Mouse (Mus musculus) stomach, embryonic 14.5 days (tissue): ENCODE results near the gene Arpc1b. TPM values are rescaled to one million over a fixed set of nuclear protein-coding genes. Genes with fewer than 3 reads are reported as not detected.

Experiments used
- ATAC-seq: fragments of 200-750 bp; cut with Nextera tagmentation; 2 replicates; pipeline ENCODE4 v1.8.0; 2017; ENCODE audit warnings: low read depth, moderate TSS enrichment; ENCODE audit not compliant: insufficient number of reproducible peaks, insufficient read depth, low FRiP score
- H3K27ac ChIP-seq: fragments of 300-500 bp; sonication (generic); 2 replicates; pipeline ENCODE4 v1.5.1; 2014; ENCODE audit warnings: mild to moderate bottlenecking, low read length, moderate library complexity, mixed read lengths
- H3K27me3 ChIP-seq: fragments of 300-500 bp; sonication (generic); 2 replicates; pipeline ENCODE4 v1.6.1; 2014; ENCODE audit warnings: low read length, control low read depth, mixed read lengths; ENCODE audit not compliant: control insufficient read depth, insufficient read depth
- H3K36me3 ChIP-seq: fragments of 300-500 bp; sonication (generic); 2 replicates; pipeline ENCODE4 v1.6.1; 2014; ENCODE audit warnings: mild to moderate bottlenecking, control low read depth, low read length, moderate library complexity, mixed read lengths; ENCODE audit not compliant: control insufficient read depth, insufficient read depth
- H3K4me1 ChIP-seq: fragments of 300-500 bp; sonication (generic); 2 replicates; pipeline ENCODE4 v1.6.1; 2014; ENCODE audit warnings: low read length, control low read depth, mixed read lengths; ENCODE audit not compliant: control insufficient read depth, insufficient read depth
- H3K4me2 ChIP-seq: fragments of 300-500 bp; sonication (generic); replicated peaks from 2 replicates; pipeline ENCODE4 v1.6.1; 2014; ENCODE audit warnings: low read depth, low read length, control low read depth
- H3K4me3 ChIP-seq: fragments of 300-500 bp; sonication (generic); 2 replicates; pipeline ENCODE4 v1.5.1; 2014; ENCODE audit warnings: low read depth, low read length, control low read depth
- H3K9ac ChIP-seq: fragments of 300-500 bp; sonication (generic); replicated peaks from 2 replicates; pipeline ENCODE4 v1.6.1; 2014; ENCODE audit warnings: low read depth, mild to moderate bottlenecking, control low read depth, low read length, moderate library complexity, mixed read lengths
- H3K9me3 ChIP-seq: fragments of 300-500 bp; sonication (generic); 2 replicates; pipeline ENCODE4 v1.6.1; 2016; ENCODE audit warnings: low read depth, low read length, control low read depth; ENCODE audit not compliant: control insufficient read depth
- WGBS: fragments of 180-500 bp; shearing (Covaris S2); extraction: QIAGEN DNeasy Blood & Tissue Kit; methylation state at CpG from one replicate; pipeline ENCODE4 v1.1.7; 2014; 5-methylcytosine and 5-hydroxymethylcytosine counted together
- polyA plus RNA-seq: library from polyadenylated mRNA; unstranded; fragments of >200 nt; fragmentation: Nextera tagmentation; extraction: Ambion mirVana; gene quantifications from 2 replicates; pipeline ENCODE4 v1.2.1, GENCODE M21; 2014

Arpc1b gene
- polyA plus RNA-seq, 1 experiment from 2014 or later, result 144 TPM

DNA sequence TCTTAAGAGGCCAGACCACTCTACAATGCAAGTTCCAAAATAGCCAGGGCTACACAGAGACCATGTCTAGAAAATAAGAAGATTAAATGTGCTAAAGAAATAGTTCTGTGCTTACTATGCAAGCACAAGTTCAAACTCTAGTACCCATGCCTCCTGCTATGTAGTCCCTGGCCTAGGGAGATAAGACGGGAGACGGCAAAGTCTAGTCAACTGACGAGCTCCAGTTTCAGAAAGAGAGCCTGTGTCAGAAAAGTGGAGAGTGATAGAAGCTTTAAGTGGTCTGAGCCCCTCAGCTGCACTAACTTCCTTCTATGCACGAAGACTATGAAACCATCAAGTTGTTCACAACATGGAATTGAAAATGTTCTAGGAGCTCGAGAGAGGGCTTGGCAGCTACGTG lies 35.3 kb downstream of the Arpc1b start:
- H3K9me3 ChIP-seq, result no peaks in the 10 kb centered on the region
- no peak overlapping the region for H3K4me2 ChIP-seq
- H3K4me3 ChIP-seq, result no peak overlapping the region
- no peak overlapping the region for H3K27ac ChIP-seq
- H3K4me1 ChIP-seq, result no peaks in the 10 kb centered on the region
- H3K27me3 ChIP-seq, result no peaks in the 10 kb centered on the region
- ATAC-seq, result no peak
- 90% methylated on average over 6 of the region's 6 CpGs for WGBS
- H3K36me3 ChIP-seq, result peaks cover 64% of the 10 kb centered on the region
- H3K9ac ChIP-seq, result no peak overlapping the region

DNA sequence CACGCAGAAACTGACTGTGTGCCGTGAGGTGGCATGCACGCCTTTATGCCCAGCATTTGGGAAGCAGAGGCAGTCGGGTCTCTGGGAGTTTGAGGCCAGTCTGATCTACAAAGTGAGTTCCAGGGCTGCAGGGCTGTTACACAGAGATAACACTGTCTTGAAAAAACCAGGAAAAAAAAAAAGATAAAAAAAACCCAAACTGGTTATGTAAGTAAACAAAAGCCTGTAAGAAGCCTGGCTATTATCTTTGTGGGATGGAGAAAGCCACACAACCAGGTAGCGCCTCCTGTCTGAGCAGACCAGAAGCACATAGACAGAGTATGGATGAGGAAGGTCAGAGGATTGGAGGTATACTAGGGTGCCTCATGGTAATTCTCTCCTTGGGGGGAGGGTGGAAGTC lies 38.7 kb downstream of the Arpc1b start:
- Histone ChIP-seq H3K9ac (no peak overlapping the region), H3K36me3 (peaks cover 51% of the 10 kb centered on the region), H3K4me2 (no peak overlapping the region), H3K4me3 (no peak overlapping the region), H3K9me3 (no peaks in the 10 kb centered on the region), H3K4me1 (no peaks in the 10 kb centered on the region), H3K27ac (no peak overlapping the region), H3K27me3 (no peaks in the 10 kb centered on the region)
- 91% methylated on average over 5 of the region's 5 CpGs for WGBS
- no peak for ATAC-seq

DNA sequence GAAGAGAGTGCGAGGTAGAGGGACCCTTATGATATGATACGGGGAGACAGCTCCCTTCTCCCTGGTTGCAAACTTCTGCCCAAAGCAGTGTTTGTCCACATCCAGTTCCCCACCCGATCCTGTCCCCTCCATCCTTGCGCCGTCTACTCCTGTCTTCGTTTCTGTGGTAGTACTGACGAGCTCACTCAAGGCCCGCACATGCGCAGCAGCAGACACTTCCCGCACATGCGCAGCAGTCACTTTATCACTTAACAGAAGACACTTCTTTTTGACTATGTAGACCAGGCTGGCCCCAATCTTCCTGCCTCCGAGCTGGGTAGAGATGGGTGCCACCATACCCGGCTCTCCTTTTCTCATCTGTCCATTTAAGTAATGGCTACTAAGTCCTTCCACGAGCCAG lies 47.3 kb downstream of the Arpc1b start:
- Histone ChIP-seq H3K36me3 (peaks cover 33% of the 10 kb centered on the region), H3K4me3 (no peak overlapping the region), H3K4me2 (no peak overlapping the region), H3K4me1 (no peaks in the 10 kb centered on the region), H3K9ac (no peak overlapping the region), H3K9me3 (no peaks in the 10 kb centered on the region), H3K27ac (no peak overlapping the region), H3K27me3 (no peaks in the 10 kb centered on the region)
- 94% methylated on average over 14 of the region's 14 CpGs for WGBS
- no peak for ATAC-seq

DNA sequence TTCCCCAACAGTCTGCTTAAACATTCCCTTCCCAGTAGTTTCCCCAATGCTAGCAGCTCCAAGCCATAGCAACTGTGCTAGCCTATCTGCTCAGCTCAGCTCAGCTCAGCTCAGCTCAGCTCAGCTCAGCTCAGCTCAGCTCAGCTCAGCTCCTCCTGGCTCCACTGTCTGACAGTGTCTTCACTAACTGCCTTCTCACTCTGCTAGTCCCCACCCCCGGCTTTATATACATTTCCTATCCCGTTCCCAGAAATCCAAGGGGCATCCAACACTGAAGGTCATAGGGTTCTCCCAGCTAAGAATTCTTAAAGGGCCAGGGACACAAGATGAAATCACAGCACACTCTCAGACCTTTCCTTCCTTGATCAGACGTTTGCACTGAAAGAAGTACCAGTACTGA lies 50.7 kb downstream of the Arpc1b start:
- Histone ChIP-seq H3K9ac (no peak overlapping the region), H3K4me1 (peaks cover 11% of the 10 kb centered on the region; the same call in 1 of the 2 replicates), H3K9me3 (no peaks in the 10 kb centered on the region), H3K4me3 (no peak overlapping the region), H3K36me3 (peaks cover 18% of the 10 kb centered on the region), H3K27me3 (no peaks in the 10 kb centered on the region), H3K27ac (no peak overlapping the region), H3K4me2 (no peak overlapping the region)
- 51% methylated on average over 3 of the region's 3 CpGs for WGBS
- ATAC-seq, result no peak

DNA sequence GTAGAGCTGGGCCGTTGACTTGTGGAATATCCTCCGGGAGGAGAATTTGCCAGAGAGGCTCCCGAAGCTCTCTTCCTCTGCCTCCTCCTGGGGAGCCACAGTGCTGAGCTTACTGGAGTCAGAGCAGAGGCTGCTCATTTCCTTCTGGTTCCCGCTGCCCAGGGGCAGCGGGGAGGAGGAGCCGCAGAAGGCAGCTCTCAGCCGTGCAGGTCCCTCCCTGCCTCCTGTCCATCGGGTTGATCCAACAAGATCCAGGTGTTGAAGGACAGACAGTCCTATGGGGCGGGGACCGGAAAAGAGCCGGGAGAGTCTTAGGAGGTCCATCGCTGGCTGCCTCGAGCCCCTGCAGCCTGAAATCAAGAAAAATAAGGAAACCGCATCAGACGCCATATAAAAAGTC lies 51.2 kb downstream of the Arpc1b start:
- WGBS, result 82% methylated on average over 15 of the region's 15 CpGs
- Histone ChIP-seq H3K4me1 (peaks cover 11% of the 10 kb centered on the region; the same call in 1 of the 2 replicates), H3K9me3 (no peaks in the 10 kb centered on the region), H3K36me3 (peaks cover 19% of the 10 kb centered on the region; the same call in 1 of the 2 replicates), H3K27ac (no peak overlapping the region), H3K4me2 (no peak overlapping the region), H3K9ac (no peak overlapping the region), H3K4me3 (no peak overlapping the region), H3K27me3 (no peaks in the 10 kb centered on the region)
- ATAC-seq, result no peak

DNA sequence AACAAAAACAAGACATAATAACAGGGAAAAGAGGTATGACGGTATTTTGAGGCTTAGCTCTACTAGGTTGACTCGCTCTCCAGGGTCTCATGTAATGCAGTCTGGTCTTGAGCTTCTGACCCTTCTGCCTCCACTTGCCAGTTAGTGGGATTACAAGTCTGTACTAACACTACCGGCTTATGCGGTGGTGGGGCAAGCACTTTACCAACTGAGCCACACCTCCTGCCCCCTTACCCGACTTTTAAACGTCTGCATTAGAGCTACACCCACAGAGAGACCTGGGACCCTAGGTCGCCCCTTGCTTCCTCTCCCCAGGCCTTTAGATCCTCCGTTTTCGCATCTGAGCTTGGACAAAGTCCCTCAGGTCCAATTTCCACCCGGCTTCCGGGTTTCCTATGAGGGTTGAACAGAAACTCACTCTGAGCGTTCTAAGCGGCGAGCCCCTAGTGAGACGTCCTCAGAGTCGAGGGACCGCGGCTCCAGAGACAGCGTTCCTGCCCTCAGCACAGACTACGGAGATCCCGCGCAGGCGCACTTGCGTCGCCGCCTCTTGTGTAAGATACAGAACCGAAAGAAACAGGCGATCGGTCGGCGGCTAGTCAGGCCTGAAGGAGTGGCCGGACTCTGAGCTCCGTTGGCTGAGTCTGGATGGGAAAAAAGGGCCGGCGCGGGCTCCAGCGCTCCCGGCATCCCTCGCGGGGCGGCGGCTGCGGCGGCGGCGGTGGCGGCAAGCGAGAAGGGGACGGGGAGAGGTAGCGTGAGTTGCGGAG lies 52.7 kb downstream of the Arpc1b start, which contains the start of the genes Ptcd1 and Cpsf4:
TSS of gene Ptcd1 (minus strand) at position 573 of the 770 bp plus-strand sequence.
TSS of gene Cpsf4 (plus strand) at position 678 of the 770 bp plus-strand sequence.
- Histone ChIP-seq H3K4me2 (peak within 1 kb of the TSS; percentile 91), H3K9ac (peak within 1 kb of the TSS; percentile 93), H3K27me3 (no peaks in the 10 kb centered on the region), H3K36me3 (peaks cover 32% of the 10 kb centered on the region), H3K27ac (peak within 1 kb of the TSS; percentile 84), H3K9me3 (no peaks in the 10 kb centered on the region), H3K4me3 (peak within 1 kb of the TSS; percentile 89), H3K4me1 (peaks cover 11% of the 10 kb centered on the region; the same call in 1 of the 2 replicates)
- ATAC-seq, result peak; percentile 96
- under 1% methylated on average over 51 of the region's 51 CpGs for WGBS

DNA sequence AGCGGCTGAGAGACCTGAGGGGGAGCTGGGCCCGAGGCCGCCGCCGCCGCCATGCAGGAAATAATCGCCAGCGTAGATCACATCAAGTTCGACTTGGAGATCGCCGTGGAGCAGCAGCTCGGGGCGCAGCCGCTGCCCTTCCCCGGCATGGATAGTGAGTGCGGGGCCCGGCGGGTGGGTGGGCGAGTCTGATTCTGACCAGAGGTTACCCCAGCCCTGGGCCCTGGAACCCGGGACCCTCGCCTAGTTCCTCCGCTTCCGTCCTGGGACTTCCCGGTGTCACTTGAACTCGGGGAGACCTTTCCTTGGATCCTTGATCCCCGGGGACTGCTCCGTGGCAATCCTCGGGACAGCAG lies 53.3 kb downstream of the Arpc1b start:
- H3K9ac ChIP-seq, result peak overlapping the region; percentile 93
- WGBS, result under 1% methylated on average over 28 of the region's 28 CpGs
- no peaks in the 10 kb centered on the region for H3K27me3 ChIP-seq

DNA sequence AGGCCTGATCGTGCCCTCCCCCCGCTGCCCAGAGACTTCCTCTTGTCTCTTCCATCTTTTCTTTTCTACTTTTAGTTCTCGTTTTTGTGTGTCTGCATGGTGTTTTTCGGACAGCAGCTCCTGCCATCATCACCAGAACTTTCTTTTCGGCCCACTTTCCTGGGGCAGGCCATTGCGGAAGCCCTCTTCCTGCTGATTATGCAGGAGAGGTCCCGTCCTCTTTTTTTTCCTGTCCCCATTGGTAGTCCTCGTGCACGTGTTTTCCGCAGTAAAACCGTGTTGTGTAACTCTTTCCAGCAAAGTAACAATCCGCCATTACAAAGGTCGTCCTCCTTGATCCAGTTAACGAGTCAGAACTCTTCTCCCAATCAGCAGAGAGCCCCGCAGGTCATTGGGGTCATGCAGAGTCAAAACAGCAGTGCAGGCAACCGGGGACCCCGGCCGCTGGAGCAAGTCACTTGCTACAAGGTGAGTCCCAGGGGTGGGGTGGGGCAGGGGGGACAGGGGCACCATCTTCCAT lies 64.5 kb downstream of the Arpc1b start:
- H3K4me3 ChIP-seq, result no peak overlapping the region
- peaks cover 98% of the 10 kb centered on the region for H3K36me3 ChIP-seq
- H3K4me1 ChIP-seq, result no peaks in the 10 kb centered on the region
- no peak overlapping the region for H3K9ac ChIP-seq
- no peak overlapping the region for H3K4me2 ChIP-seq
- H3K27me3 ChIP-seq, result no peaks in the 10 kb centered on the region
- 89% methylated on average over 18 of the region's 18 CpGs for WGBS
- H3K9me3 ChIP-seq, result no peaks in the 10 kb centered on the region
- no peak overlapping the region for H3K27ac ChIP-seq
- ATAC-seq, result no peak

More for the DNA sequence above, 53.3 kb downstream of the Arpc1b start:
- peak overlapping the region; percentile 76 for H3K27ac ChIP-seq
- peaks cover 11% of the 10 kb centered on the region; the same call in 1 of the 2 replicates for H3K4me1 ChIP-seq
- peak overlapping the region; percentile 89 for H3K4me3 ChIP-seq
- H3K36me3 ChIP-seq, result peaks cover 36% of the 10 kb centered on the region
- ATAC-seq, result peak; percentile 44
- H3K4me2 ChIP-seq, result peak overlapping the region; percentile 91
- no peaks in the 10 kb centered on the region for H3K9me3 ChIP-seq
